Mouse (Mus musculus) ovary, adult 18-20 months (tissue): ENCODE measurements around the gene Ugp2.
"Not testable (repeated sequence)": the region's sequence is repeated elsewhere in the genome, so short reads cannot be mapped to it uniquely, and the experiment has no call there.

Experiments
- DNase-seq: peaks from one replicate; pipeline ENCODE4 v3.0.0; 2022; ENCODE audit warnings: low spot score, mixed read lengths

Ugp2 gene

DNA sequence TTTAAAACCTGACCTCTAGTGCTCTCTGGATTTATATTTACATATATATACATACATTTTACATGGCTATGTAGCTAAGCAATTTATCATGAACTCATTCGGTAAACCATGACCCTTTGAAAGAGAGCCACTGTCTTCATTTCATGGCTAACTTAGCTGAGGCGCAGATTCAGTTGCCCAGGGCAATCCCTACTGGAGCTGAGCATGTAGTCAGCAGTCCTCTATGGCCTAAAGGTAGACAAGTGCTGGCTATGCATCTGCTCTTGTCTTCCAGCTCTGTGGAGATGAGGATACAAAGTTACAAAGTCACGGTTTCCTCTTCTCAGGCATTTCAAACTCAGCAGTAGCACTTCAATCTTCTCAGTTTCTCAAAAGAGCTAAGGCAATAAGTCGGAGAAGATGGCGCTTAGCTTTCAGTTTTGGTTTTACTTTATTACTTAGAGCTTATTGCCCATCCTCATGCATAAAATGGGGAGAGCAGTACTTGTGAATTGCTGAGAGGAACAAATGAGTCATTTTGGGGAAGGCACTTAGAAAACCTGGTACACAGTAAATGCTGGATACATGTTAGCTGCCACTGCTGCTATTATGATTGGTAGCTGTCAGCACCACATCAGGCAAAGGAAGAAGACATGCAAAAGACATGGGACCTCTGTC, 38.2 kb downstream of the Ugp2 start:
- no peak for DNase-seq

DNA sequence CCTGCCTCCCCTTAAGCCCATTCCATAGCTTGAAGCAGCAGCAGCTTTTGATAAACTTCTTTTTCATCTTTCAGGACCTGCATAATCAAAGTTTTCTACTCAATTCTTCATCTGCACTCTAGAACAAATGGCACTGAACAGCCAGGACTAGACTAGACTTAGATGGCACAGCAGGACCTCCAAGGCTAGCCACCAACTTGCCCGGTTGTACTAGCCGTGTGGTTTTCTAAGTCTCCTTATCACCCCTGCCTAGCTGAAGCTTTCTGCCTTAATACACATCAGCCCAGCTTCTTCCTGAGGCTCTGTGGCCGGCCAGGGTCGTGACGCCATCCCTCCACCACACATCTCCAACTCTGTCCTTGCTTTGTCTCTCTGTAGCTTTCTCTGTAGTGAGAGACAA, 42.9 kb downstream of the Ugp2 start:
- DNase-seq = no peak

DNA sequence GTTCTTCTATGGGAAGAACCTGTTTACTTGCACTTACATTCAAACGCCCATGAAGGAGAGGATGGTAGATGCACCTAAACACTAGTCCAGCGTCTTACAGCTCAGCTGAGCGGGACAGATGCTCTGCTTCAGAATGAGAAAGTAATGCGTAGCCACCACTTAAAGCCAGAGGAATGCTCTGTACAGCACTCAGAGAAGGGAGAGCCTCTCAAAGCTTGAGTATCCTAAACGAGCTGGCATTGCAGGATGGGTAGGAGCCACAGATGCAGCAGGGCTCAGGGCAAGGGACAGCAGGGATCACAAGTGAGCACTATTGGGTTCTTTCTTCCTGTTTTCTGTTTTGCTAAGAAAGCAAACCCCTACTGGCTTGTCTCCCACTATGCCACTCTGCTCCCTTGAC, 43.5 kb downstream of the Ugp2 start:
- no peak for DNase-seq

DNA sequence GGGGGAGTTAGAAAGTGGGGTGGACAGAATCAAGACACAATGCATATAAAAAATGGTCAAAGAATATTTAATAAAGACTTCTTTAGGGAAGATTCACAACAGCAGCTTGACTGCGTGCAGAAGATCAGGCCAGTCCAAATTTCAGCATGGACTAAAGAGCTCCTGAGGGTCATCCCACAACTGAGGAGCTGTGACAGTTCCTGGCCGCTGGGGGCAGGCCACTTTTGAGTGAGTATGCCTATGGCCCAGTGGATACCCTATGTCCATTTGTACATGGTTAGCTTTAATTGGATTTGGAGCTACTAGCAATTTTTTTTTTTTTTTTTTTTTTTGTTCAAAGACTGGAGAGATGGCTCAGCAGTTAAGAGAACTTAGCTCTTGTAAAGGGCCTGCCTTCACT, 44.2 kb downstream of the Ugp2 start:
- DNase-seq = no peak

DNA sequence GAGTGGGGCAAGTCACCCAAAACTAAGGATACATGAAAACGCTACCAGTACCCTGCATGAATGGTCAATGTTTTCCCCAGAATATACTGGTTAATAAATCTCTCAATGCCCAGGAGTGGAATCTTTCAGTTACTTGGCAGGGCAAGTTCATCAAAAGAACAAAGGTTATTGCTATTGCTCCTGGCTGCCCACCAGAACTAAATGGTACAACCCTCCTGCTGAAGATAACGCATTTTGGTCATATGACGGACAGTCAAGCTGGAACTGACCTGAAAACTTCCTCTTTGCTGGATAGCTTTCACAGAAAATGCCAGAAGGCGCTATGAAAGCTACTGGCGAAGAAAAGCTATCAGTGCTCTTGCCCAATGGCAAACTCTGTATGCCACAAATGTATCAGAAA, 45.2 kb downstream of the Ugp2 start:
- no peak for DNase-seq

DNA sequence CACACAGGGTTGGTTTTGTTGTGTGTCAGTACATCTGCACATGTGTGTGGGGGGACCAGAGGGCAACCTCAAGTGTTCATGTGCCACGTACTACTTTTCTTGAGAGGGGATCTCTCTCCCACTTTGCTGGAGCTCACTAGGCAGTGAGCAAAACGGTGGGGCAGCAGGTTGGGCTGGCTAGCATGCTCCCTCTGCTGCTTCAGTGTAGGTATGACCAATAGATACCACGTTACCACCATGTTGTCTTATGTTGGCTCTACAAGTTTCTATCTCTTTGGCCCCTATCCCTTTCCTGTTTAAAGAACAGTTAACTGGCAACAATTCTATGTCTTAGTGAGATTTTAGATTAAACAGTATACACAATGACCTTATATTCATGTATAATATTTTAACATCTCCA, 48.7 kb downstream of the Ugp2 start:
- no peak for DNase-seq

DNA sequence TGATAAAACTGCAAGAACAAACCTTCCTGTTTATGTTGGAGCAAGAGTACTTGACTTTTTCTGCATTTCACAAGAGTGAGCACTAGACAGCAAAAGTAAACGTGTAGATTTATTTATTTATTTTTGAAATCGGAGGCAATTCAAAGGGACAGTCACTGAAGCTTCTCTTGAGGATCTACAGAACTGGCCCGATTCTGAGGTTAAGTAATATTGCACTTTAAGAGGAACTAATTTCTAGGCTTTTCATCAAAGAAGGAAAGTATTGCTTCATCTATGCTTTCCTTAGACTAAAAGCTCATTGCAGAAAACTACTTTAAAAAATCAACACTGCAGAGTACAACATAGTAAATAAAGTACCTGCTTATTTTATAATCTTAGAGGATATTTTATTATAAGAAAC, 49.4 kb downstream of the Ugp2 start:
- no peak for DNase-seq

DNA sequence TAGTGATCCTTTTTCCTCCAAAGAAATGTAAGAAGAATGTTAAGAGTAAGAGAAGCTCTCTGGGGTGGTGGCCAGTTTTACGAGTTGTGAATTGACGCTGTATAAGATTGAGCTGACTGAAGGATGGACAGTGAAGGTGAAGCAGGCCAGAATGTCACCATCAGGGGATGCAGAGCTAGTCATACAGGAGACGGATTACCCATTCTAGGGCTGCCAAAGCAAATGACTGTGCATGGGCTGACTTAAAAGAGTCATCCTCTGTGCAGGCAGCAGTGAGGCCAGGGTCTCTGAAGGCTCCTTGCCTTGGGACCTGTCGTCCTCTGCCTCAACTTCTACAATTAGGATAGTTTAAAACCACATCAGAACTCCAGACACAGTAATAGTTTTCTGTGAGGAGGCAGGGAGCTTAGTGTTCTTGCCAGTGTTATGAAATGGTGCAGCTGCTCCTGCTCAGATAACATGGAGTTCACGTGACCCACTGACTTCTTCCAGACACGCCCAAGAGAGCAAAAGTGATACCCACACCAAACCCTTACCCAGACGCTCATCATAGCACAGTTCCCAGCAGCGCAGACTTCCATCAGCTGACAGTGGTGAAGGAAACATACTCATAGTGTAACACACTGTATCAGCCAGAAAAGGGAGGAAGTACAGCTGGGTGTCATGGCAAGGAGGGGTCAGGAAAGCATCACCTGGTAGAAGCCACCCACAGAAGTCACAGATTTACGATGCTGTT, 56.9 kb downstream of the Ugp2 start:
- DNase-seq = no peak

DNA sequence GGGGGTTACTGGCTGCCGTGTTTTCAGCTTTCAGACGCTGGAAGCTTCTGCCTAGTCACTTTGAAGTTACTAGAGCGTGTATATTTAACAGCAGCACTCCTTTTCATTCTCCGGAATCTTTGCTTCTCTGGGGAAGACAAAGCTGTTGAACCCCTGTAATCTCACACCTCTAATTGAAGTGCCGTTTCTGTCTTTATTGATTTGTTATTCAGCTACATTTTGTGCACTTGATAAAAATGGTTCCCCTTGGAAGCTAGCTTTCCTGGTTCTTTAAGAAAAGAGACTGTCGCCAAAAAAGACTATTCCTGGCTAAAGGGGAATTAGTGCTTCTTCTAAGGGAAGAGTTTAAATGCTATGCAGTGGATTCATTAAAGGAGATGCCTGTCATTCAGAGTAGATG, 61.5 kb downstream of the Ugp2 start:
- DNase-seq = no peak

DNA sequence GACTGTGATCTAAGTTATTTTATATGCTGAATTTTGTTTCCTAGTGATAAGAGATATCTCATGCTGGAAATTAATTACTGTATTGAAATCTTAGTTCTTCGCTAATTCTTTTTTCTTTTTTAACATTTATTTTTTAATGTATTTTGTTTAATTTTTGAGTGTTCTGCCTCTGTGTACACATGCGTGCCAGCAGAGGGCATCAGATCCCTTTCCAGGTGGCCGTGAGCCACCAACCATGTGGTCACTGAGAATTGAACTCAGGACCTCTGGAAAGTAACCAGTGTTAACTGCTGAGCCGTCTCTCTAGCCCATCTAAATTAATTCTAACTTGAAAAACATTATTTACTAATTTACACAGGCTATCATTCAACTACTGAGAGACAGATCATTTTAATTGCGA, 62.9 kb downstream of the Ugp2 start:
- no peak for DNase-seq

DNA sequence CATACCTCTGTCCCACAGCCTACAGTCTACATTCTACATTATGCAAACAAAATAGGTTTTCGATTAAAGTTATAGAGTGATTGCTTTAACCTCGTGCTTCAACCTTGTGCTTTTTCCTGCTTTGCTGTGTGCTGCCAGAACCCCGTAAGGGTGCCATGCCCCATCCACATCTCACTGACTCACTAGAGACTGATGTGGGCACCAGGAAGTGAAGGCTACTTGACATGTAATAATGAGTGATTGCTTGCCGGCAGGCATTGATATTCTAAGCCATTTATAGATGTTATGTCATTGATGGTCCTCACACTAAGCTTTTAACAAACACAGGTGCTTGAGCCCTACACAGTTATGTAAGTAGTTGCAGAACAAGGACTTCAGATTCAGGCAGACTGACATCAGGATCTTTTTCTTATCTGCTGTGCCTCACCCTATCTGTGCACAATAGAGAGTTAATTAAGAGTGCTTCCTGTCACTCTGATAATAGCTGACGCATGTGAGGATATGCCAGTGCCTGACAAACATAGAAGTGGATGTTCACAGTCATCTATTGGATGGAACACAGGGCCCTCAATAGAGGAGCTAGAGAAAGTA, 63.8 kb downstream of the Ugp2 start:
- DNase-seq = no peak

DNA sequence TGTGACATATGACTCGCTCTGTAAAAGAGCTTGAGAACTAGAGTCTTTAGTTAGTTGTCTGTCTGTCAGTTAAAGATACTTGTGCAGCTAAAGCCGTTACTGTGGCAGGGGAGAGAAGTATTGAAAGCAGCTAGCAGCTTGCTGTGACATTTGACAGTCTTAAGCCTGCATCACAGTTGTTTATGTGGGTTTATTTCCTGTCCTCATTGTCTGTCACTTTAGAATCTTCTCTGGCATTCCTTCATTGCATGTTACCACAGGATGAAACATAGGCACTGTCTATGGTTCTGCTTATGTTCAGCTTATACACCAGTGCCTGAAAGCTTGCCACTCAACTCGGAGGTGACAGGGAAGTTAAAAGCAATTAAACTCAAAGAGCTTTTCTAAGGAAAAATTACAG, 67.4 kb downstream of the Ugp2 start:
- no peak for DNase-seq

DNA sequence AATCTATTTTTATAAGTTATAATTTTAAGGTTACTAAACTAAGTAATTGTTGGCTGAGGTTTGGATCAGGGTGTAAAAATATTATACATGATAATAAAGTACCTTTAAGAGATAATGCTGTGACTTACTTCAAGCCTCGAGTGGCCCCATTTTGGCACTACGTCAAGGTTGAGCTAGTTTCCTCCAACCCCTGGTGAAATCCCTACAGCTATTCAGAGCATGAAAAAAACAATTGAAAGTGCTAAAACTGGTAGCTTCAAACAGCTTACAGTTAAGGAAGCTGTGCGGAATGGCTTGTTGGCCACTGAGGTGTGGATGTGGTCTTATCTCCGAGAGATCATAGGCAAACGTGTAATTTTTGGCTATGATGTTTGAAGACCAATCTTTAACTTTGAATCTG, 75.5 kb downstream of the Ugp2 start:
- DNase-seq = no peak

DNA sequence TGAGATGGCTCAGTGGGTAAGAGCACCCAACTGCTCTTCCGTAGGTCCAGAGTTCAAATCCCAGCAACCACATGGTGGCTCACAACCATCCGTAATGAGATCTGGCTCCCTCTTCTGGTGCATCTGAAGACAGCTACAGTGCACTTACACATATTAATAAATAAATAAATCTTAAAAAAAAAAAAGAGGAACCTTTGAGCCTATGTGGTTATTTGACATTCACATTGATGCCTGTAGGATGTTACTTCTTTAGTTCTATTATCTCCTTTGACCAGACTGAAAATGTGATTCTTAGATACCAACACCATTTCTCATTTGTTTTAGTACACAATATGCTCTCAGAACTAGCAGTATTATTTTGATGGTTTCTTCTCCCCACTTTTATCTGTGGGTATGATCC, 82.8 kb downstream of the Ugp2 start:
- DNase-seq = not testable (repeated sequence)

DNA sequence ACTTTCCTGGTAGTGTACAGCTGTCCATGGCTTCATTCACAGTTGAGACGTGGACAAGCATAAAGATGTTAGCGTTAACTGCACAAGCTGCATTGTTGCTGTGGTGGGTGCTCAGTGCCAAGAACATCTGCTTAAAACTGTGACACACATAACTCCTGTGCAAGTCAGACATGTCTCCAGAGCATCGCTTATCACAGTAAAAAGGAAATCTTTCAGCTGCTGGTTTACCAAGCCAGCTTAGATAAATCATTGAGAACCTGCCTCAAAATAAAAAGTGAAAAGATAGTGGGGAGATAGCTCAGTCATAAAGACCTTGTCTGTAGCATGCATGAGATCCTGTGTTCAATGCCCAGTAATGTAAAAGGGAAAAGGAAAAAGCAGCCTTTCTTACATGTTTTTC, 84.6 kb downstream of the Ugp2 start:
- no peak for DNase-seq

DNA sequence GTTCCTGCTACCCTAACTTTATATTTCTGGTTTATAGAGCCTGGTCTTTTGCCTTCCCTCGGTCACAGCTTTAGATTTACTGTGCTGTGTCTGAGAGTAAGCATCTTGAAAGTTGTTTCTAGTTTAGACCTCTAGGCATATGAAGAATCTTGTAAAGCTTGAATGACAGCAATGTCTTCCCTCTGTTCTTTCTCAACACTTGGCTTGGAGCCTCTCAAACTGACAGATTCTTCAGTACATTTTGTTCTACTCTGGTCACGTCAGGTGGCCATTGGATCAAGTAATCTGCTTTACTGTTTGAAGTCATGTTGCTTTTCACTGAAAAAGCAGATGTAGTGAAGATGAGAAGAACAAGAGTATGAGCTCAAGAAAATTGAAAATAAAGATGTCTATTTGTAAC, 94.8 kb downstream of the Ugp2 start:
- no peak for DNase-seq
